Mouse (Mus musculus): ENCODE measurements around the gene Noxred1. TPM values are rescaled to one million over a fixed set of nuclear protein-coding genes. Genes with fewer than 3 reads are reported as not detected.

The Noxred1 gene
- total and polyA plus RNA-seq, 2 experiments from 2014 or later: 0.37 TPM; not detected in 1

DNA sequence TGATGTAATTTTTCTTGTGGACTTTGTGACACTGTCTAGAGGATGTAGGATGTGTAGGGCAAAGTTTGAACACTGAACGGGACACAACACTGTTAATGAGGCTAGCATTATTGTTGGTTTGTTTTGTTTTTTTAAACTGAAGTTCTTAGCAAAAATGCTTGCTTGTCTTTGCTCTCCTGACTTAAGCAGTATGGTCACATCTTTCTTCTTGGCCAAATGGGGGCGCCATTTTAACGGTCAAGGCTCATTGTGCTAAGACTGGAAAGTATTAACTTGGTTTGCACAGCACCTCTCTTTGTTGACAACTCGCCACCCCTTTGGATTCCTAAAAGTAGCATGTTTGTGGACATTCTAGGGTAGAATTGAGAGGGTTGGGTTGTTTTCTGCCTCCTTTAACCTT, 29.1 kb upstream of the Noxred1 start:
- no peak overlapping the region for H3K27ac ChIP-seq (ENCODE audit: low read depth)
- peak; percentile 49 for TF ChIP-seq CTCF (IDR thresholded peaks at IDR 0.05; ENCODE audit: low read depth)
- no peak for TF ChIP-seq EP300 (IDR thresholded peaks at IDR 0.05; ENCODE audit: low read depth)
- peak overlapping the region; percentile 90 for H3K4me2 ChIP-seq (ENCODE audit: low read depth, low read length)
- ATAC-seq (ENCODE audit: insufficient read depth, low read depth) (no peak), DNase-seq (ENCODE audit: low spot score) (peak; percentile 66)
- no peaks in the 10 kb centered on the region for H3K27me3 ChIP-seq (ENCODE audit: control insufficient read depth, insufficient read depth, low read length)
- WGBS: 20% methylated on average over 4 of the region's 4 CpGs
- H3K4me1 ChIP-seq (ENCODE audit: control insufficient read depth, insufficient read depth): peaks cover 12% of the 10 kb centered on the region
- no peak overlapping the region; the same call in 1 of the 2 replicates for H3K9ac ChIP-seq (replicated peaks; ENCODE audit: low read depth, low read length)
- H3K4me3 ChIP-seq (ENCODE audit: low read depth, low read length): peak overlapping the region; percentile 92
- H3K36me3 ChIP-seq (replicated peaks; ENCODE audit: control insufficient read depth, insufficient read depth, low read length): peaks cover 54% of the 10 kb centered on the region
- H3K9me3 ChIP-seq (replicated peaks; ENCODE audit: control insufficient read depth, low read length): no peaks in the 10 kb centered on the region

DNA sequence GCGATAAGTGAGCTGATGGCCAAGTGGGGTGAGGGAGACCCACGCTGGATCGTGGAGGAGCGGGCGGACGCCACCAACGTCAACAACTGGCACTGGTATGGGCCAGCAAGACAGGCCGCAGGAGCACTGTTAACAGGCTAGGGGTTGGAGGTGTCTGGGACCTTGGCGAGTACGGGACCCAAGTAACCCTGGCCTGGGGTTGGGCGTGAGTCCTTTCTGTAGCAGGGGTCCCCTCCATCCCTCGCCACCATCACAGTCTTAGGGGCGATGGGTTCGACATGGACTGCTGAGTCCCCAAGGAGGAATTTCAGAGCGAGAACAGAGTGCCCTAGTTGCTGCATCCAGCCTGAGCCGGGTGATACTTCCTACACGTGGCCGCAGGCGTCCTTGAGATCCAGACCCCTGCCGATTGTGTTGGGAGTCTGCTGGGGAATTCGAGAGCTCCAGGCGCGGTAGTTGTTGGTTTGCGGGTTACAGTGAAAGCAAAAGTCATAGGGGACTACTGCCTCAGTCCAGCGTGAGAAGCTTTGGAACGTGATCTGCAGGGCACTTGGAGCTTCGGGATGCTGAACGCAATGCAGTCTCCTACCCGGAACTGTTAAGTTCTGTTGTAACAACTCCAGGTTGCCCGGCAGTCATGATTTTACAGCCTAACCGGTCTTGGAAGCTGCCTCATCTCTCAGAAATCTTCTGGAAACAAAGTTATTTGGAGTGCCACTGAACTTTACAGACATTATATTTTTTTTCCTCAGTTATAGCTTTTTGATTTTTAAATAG, 28.5 kb upstream of the Noxred1 start:
- H3K9ac ChIP-seq (replicated peaks; ENCODE audit: low read depth, low read length): peak overlapping the region; percentile 78
- peak overlapping the region; percentile 89 for H3K27ac ChIP-seq (ENCODE audit: low read depth)
- 0% methylated on average over 31 of the region's 31 CpGs for WGBS
- peaks cover 52% of the 10 kb centered on the region for H3K36me3 ChIP-seq (replicated peaks; ENCODE audit: control insufficient read depth, insufficient read depth, low read length)
- H3K4me2 ChIP-seq (ENCODE audit: low read depth, low read length): peak overlapping the region; percentile 90
- DNase-seq (ENCODE audit: low spot score): peak; percentile 19
- peak overlapping the region; percentile 92 for H3K4me3 ChIP-seq (ENCODE audit: low read depth, low read length)
- no peak for TF ChIP-seq CTCF (IDR thresholded peaks at IDR 0.05; ENCODE audit: low read depth)
- TF ChIP-seq EP300 (IDR thresholded peaks at IDR 0.05; ENCODE audit: low read depth): no peak
- H3K9me3 ChIP-seq (replicated peaks; ENCODE audit: control insufficient read depth, low read length): no peaks in the 10 kb centered on the region
- ATAC-seq (ENCODE audit: insufficient read depth, low read depth): peak; percentile 34
- no peaks in the 10 kb centered on the region for H3K27me3 ChIP-seq (ENCODE audit: control insufficient read depth, insufficient read depth, low read length)
- H3K4me1 ChIP-seq (ENCODE audit: control insufficient read depth, insufficient read depth): peaks cover 12% of the 10 kb centered on the region

- TF ChIP-seq EP300 (IDR thresholded peaks at IDR 0.05; ENCODE audit: low read depth) (peak; percentile 62; the same call in 1 of the 2 replicates), CTCF (IDR thresholded peaks at IDR 0.05; ENCODE audit: low read depth) (peak; percentile 48)
- H3K9me3 ChIP-seq (replicated peaks; ENCODE audit: control insufficient read depth, low read length): no peaks in the 10 kb centered on the region
- peak within 1 kb of the TSS; percentile 92 for H3K4me3 ChIP-seq (ENCODE audit: low read depth, low read length)
- peak within 1 kb of the TSS; percentile 78 for H3K9ac ChIP-seq (replicated peaks; ENCODE audit: low read depth, low read length)
- H3K27me3 ChIP-seq (ENCODE audit: control insufficient read depth, insufficient read depth, low read length): no peaks in the 10 kb centered on the region
- ATAC-seq (ENCODE audit: insufficient read depth, low read depth) (peak; percentile 95), DNase-seq (ENCODE audit: low spot score) (peak; percentile 99)
- peaks cover 12% of the 10 kb centered on the region for H3K4me1 ChIP-seq (ENCODE audit: control insufficient read depth, insufficient read depth)
- H3K27ac ChIP-seq (ENCODE audit: low read depth): peak within 1 kb of the TSS; percentile 89
- H3K36me3 ChIP-seq (replicated peaks; ENCODE audit: control insufficient read depth, insufficient read depth, low read length): peaks cover 52% of the 10 kb centered on the region
- peak within 1 kb of the TSS; percentile 90 for H3K4me2 ChIP-seq (ENCODE audit: low read depth, low read length)
- 1% methylated on average over 31 of the region's 31 CpGs for WGBS
Observed at GRCm38 (mm10) chr12:87266108-87266826, 27.7 kb upstream of the Noxred1 start, which contains the start of the genes Vipas39 and Ahsa1. Vipas39 (minus strand) TSS chr12:87266256. Ahsa1 (plus strand) TSS chr12:87266479.

GRCm38 (mm10) chr12:87265444-87265843, 26.9 kb upstream of the Noxred1 start:
- Histone ChIP-seq H3K9ac (replicated peaks; ENCODE audit: low read depth, low read length) (peak overlapping the region; percentile 78), H3K9me3 (replicated peaks; ENCODE audit: control insufficient read depth, low read length) (no peaks in the 10 kb centered on the region), H3K27ac (ENCODE audit: low read depth) (peak overlapping the region; percentile 89), H3K27me3 (ENCODE audit: control insufficient read depth, insufficient read depth, low read length) (no peaks in the 10 kb centered on the region), H3K4me3 (ENCODE audit: low read depth, low read length) (peak overlapping the region; percentile 92), H3K36me3 (replicated peaks; ENCODE audit: control insufficient read depth, insufficient read depth, low read length) (peaks cover 52% of the 10 kb centered on the region), H3K4me2 (ENCODE audit: low read depth, low read length) (peak overlapping the region; percentile 85), H3K4me1 (ENCODE audit: control insufficient read depth, insufficient read depth) (peaks cover 12% of the 10 kb centered on the region)
- WGBS: 15% methylated on average over 11 of the region's 11 CpGs
- TF ChIP-seq EP300 (IDR thresholded peaks at IDR 0.05; ENCODE audit: low read depth) (no peak), CTCF (IDR thresholded peaks at IDR 0.05; ENCODE audit: low read depth) (no peak)
- ATAC-seq (ENCODE audit: insufficient read depth, low read depth) (no peak), DNase-seq (ENCODE audit: low spot score) (no peak)

- TF ChIP-seq CTCF (IDR thresholded peaks at IDR 0.05; ENCODE audit: low read depth) (no peak), EP300 (IDR thresholded peaks at IDR 0.05; ENCODE audit: low read depth) (no peak)
- no peak for ATAC-seq (ENCODE audit: insufficient read depth, low read depth)
- Histone ChIP-seq H3K9ac (replicated peaks; ENCODE audit: low read depth, low read length) (no peak overlapping the region), H3K27ac (ENCODE audit: low read depth) (no peak overlapping the region), H3K36me3 (replicated peaks; ENCODE audit: control insufficient read depth, insufficient read depth, low read length) (peaks cover 72% of the 10 kb centered on the region), H3K4me3 (ENCODE audit: low read depth, low read length) (no peak overlapping the region), H3K27me3 (ENCODE audit: control insufficient read depth, insufficient read depth, low read length) (no peaks in the 10 kb centered on the region), H3K9me3 (replicated peaks; ENCODE audit: control insufficient read depth, low read length) (no peaks in the 10 kb centered on the region), H3K4me1 (ENCODE audit: control insufficient read depth, insufficient read depth) (0 out of 2 replicates have a peak, but pooled peaks cover 3% of the 10 kb centered on the region), H3K4me2 (ENCODE audit: low read depth, low read length) (no peak overlapping the region)
- DNase-seq (ENCODE audit: low spot score): no peak
- 96% methylated on average over 8 of the region's 8 CpGs for WGBS
Observed at GRCm38 (mm10) chr12:87260562-87260961, 22.0 kb upstream of the Noxred1 start.
